Mouse (Mus musculus) liver, adult 2 months (tissue): ENCODE results near the gene Olfr1036.
"Not testable (repeated sequence)": the region's sequence is repeated elsewhere in the genome, so short reads cannot be mapped to it uniquely, and the experiment has no call there.

ENCODE experiments used
- CTCF ChIP-seq: fragments of 200-500 bp; IDR thresholded peaks from 2 replicates; pipeline ENCODE4 v1.5.1; 2011; ENCODE audit warnings: low read depth, low read length, control low read depth
- POLR2A ChIP-seq: fragments of 200-500 bp; IDR thresholded peaks from 2 replicates; pipeline ENCODE4 v1.6.1; 2011; ENCODE audit warnings: low read length, control low read depth; ENCODE audit not compliant: insufficient read depth; ENCODE audit errors: extremely low read depth

GRCm38 (mm10) chr2:86063766-86064165, 10.0 kb upstream of the Olfr1036 start:
- not testable (repeated sequence) for TF ChIP-seq CTCF, POLR2A
